Mouse (Mus musculus) hindbrain, embryonic 14.5 days (tissue): Measurements from ENCODE around the gene Susd4. TPM values are rescaled to one million over a fixed set of nuclear protein-coding genes. Genes with fewer than 3 reads are reported as not detected.

Source experiments
- ATAC-seq: fragments of 200-750 bp; cut with Nextera tagmentation; 2 replicates; pipeline ENCODE4 v1.8.0; 2017; ENCODE audit warnings: moderate number of reproducible peaks, mild to moderate bottlenecking, moderate TSS enrichment, moderate library complexity; ENCODE audit not compliant: low FRiP score
- DNase-seq: peaks from one replicate; pipeline ENCODE4 v3.0.0-alpha.2; 2015; ENCODE audit warnings: low spot score
- H3K27ac ChIP-seq: fragments of 300-500 bp; sonication (generic); 2 replicates; pipeline ENCODE4 v1.5.1; 2014; ENCODE audit warnings: mild to moderate bottlenecking, moderate library complexity
- H3K27me3 ChIP-seq: fragments of 300-500 bp; sonication (generic); 2 replicates; pipeline ENCODE4 v1.6.1; 2014; ENCODE audit warnings: mild to moderate bottlenecking, low read length, mixed read lengths; ENCODE audit not compliant: control insufficient read depth, insufficient read depth
- H3K36me3 ChIP-seq: fragments of 300-500 bp; sonication (generic); replicated peaks from 2 replicates; pipeline ENCODE4 v1.6.1; 2014; ENCODE audit not compliant: control insufficient read depth, insufficient read depth
- H3K4me1 ChIP-seq: fragments of 300-500 bp; sonication (generic); replicated peaks from 2 replicates; pipeline ENCODE4 v1.6.1; 2014; ENCODE audit warnings: antibody characterized with exemption, low read length, mixed read lengths; ENCODE audit not compliant: control insufficient read depth, insufficient read depth
- H3K4me2 ChIP-seq: fragments of 300-500 bp; sonication (generic); replicated peaks from 2 replicates; pipeline ENCODE4 v1.6.1; 2014; ENCODE audit warnings: mild to moderate bottlenecking, moderate library complexity
- H3K4me3 ChIP-seq: fragments of 300-500 bp; sonication (generic); replicated peaks from 2 replicates; pipeline ENCODE4 v1.5.1; 2014; ENCODE audit warnings: mild to moderate bottlenecking, low read length
- H3K9ac ChIP-seq: fragments of 300-500 bp; sonication (generic); 2 replicates; pipeline ENCODE4 v1.6.1; 2014
- H3K9me3 ChIP-seq: fragments of 300-500 bp; sonication (generic); 2 replicates; pipeline ENCODE4 v1.6.1; 2016; ENCODE audit warnings: low read length; ENCODE audit not compliant: control insufficient read depth
- WGBS: fragments of 180-500 bp; shearing (Covaris S2); extraction: QIAGEN DNeasy Blood & Tissue Kit; methylation state at CpG from one replicate; pipeline ENCODE4 v1.1.7; 2014; 5-methylcytosine and 5-hydroxymethylcytosine counted together
- polyA plus RNA-seq: library from polyadenylated mRNA; unstranded; fragments of >200 nt; fragmentation: Nextera tagmentation; extraction: Ambion mirVana; gene quantifications from 2 replicates; pipeline ENCODE4 v1.2.1, GENCODE M21; 2014

Gene Susd4
- polyA plus RNA-seq, 1 experiment from 2014 or later: 73.9 TPM

- Histone ChIP-seq H3K4me1 (peaks cover 15% of the 10 kb centered on the region), H3K27me3 (no peaks in the 10 kb centered on the region), H3K36me3 (peaks cover 6% of the 10 kb centered on the region; the same call in 1 of the 2 replicates), H3K9me3 (no peaks in the 10 kb centered on the region), H3K4me2 (no peak overlapping the region), H3K9ac (no peak overlapping the region), H3K4me3 (no peak overlapping the region), H3K27ac (no peak overlapping the region)
- WGBS: 76% methylated on average over 9 of the region's 9 CpGs
- no peak for ATAC-seq
- DNase-seq: no peak
These were observed 132.0 kb downstream of the Susd4 start for GRCm38 (mm10) chr1:182895698-182896097.

DNA sequence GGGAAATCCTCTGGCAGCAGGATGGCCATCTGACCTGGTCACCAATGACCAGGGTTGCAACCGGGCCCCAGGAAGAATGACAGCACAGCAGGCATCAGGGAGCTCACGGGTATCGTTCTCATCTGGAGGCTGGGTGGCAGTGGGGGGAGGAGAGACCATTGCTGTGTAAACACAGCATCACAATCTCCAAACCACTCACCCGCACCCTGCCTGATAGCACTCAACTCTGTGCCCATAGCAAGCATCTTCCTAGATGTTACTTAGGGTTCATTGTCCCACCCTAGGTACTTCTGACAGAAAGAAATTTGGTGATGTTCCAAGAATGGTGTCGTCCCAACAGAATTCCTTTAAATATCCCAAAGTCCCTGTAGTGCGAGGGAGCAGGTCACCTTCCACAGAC is 133.4 kb downstream of the Susd4 start:
- peak; percentile 37; the same call in 1 of the 2 replicates for ATAC-seq
- Histone ChIP-seq H3K36me3 (peaks cover 1% of the 10 kb centered on the region; the same call in 1 of the 2 replicates), H3K4me2 (no peak overlapping the region), H3K9ac (no peak overlapping the region), H3K4me3 (no peak overlapping the region), H3K4me1 (peaks cover 15% of the 10 kb centered on the region), H3K9me3 (no peaks in the 10 kb centered on the region), H3K27ac (peak overlapping the region; percentile 54; the same call in 1 of the 2 replicates), H3K27me3 (no peaks in the 10 kb centered on the region)
- WGBS: 65% methylated on average over 6 of the region's 6 CpGs
- no peak for DNase-seq

DNA sequence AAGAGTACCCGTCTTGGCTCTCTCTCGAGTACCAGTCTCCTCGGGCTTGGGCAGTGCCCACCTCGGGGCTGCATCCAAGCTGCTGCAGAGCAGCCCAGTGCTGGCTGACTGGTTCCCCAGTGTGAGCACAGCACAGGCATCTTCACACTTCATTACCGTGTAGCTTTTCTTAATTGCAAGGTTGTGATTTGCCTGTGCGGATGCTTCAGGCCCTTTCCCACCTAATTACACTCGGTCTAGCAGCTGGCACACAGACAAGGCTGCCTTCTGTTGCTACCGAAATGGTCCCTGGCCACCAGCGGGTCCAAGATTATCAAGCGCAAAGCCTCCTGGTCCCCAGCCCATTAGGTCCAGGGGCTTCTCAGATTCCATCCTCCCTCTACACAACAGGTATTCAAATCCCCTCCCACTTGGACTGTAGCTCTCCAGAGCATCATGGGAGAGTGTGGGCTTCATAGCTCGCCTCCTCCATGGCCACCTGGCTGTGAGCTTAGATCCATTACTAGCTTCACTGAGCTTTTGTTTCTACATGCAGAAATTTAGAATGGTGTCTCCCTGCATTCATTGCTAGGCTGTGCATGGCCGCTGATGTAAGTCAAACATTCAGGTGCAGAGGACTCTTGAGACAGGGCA is 134.0 kb downstream of the Susd4 start:
- peaks cover 15% of the 10 kb centered on the region for H3K4me1 ChIP-seq
- no peaks in the 10 kb centered on the region for H3K27me3 ChIP-seq
- no peak overlapping the region for H3K4me3 ChIP-seq
- no peak overlapping the region for H3K9ac ChIP-seq
- peak; percentile 78; the same call in 1 of the 2 replicates for ATAC-seq
- H3K36me3 ChIP-seq: no peaks in the 10 kb centered on the region; the same call in 1 of the 2 replicates
- peak; percentile 65 for DNase-seq
- 51% methylated on average over 12 of the region's 12 CpGs for WGBS
- no peaks in the 10 kb centered on the region for H3K9me3 ChIP-seq
- no peak overlapping the region for H3K4me2 ChIP-seq
- H3K27ac ChIP-seq: peak overlapping the region; percentile 54

GRCm38 (mm10) chr1:182902095-182902494 is 138.4 kb downstream of the Susd4 start:
- 0 out of 2 replicates have a peak, but pooled peaks have one; percentile 24 for ATAC-seq
- no peak overlapping the region for H3K9ac ChIP-seq
- no peak for DNase-seq

DNA sequence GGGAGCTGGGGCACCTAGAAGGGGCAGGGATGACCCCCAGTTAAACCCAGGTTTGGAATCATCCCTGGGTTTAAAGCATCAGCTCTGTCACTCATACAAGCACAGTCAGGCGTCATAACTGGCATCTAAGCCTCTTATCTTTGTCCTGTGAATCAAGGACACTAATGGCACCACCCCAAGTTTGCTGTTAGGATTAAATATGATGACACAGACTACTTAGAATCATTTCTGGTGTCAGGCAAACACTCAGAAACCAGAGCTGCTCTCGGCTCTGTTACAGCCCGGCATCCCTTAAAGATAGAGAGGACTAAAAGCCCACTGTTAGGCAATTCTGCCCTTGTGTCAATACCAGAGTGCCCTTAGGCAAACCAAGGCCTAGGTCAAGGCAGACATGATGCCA is 139.2 kb downstream of the Susd4 start:
- DNase-seq (no peak), ATAC-seq (no peak)
- Histone ChIP-seq H3K4me2 (no peak overlapping the region), H3K27me3 (no peaks in the 10 kb centered on the region), H3K27ac (no peak overlapping the region), H3K9me3 (no peaks in the 10 kb centered on the region), H3K4me3 (no peak overlapping the region), H3K4me1 (peaks cover 8% of the 10 kb centered on the region), H3K9ac (no peak overlapping the region), H3K36me3 (no peaks in the 10 kb centered on the region)
- 90% methylated on average over 3 of the region's 3 CpGs for WGBS

More at GRCm38 (mm10) chr1:182902095-182902494, 138.4 kb downstream of the Susd4 start:
- H3K9me3 ChIP-seq: no peaks in the 10 kb centered on the region
- peaks cover 11% of the 10 kb centered on the region for H3K4me1 ChIP-seq
- no peak overlapping the region for H3K4me3 ChIP-seq
- WGBS: 52% methylated on average over 5 of the region's 5 CpGs
- H3K27me3 ChIP-seq: no peaks in the 10 kb centered on the region
- H3K36me3 ChIP-seq: no peaks in the 10 kb centered on the region
- no peak overlapping the region for H3K4me2 ChIP-seq
- 0 out of 2 replicates have a peak overlapping the region, but pooled peaks have one; percentile 36 for H3K27ac ChIP-seq

- no peaks in the 10 kb centered on the region for H3K27me3 ChIP-seq
- H3K9me3 ChIP-seq: no peaks in the 10 kb centered on the region
- WGBS: 82% methylated on average over 3 of the region's 3 CpGs
- H3K4me3 ChIP-seq: no peak overlapping the region
- H3K36me3 ChIP-seq: no peaks in the 10 kb centered on the region
- no peak for ATAC-seq
- peaks cover 17% of the 10 kb centered on the region for H3K4me1 ChIP-seq
- no peak for DNase-seq
- no peak overlapping the region for H3K4me2 ChIP-seq
- H3K27ac ChIP-seq: no peak overlapping the region
- H3K9ac ChIP-seq: no peak overlapping the region
These were observed 142.0 kb downstream of the Susd4 start for GRCm38 (mm10) chr1:182905669-182906068.

GRCm38 (mm10) chr1:182908050-182909036 is 144.7 kb downstream of the Susd4 start:
- 16% methylated on average over 13 of the region's 14 CpGs for WGBS
- no peaks in the 10 kb centered on the region for H3K36me3 ChIP-seq
- H3K9ac ChIP-seq: no peak overlapping the region
- H3K27me3 ChIP-seq: no peaks in the 10 kb centered on the region
- 0 out of 2 replicates have a peak, but pooled peaks cover 6% of the 10 kb centered on the region for H3K9me3 ChIP-seq
- DNase-seq (peak; percentile 74), ATAC-seq (peak; percentile 81)
- no peak overlapping the region for H3K4me3 ChIP-seq
- peaks cover 17% of the 10 kb centered on the region; the same call in 1 of the 2 replicates for H3K4me1 ChIP-seq
- no peak overlapping the region for H3K27ac ChIP-seq
- H3K4me2 ChIP-seq: no peak overlapping the region; the same call in 1 of the 2 replicates

- ATAC-seq (no peak), DNase-seq (no peak)
- WGBS: 55% methylated on average over 3 of the region's 3 CpGs
- Histone ChIP-seq H3K9me3 (0 out of 2 replicates have a peak, but pooled peaks cover 6% of the 10 kb centered on the region), H3K36me3 (no peaks in the 10 kb centered on the region), H3K4me2 (no peak overlapping the region), H3K4me3 (no peak overlapping the region), H3K27ac (no peak overlapping the region), H3K27me3 (no peaks in the 10 kb centered on the region), H3K4me1 (peaks cover 17% of the 10 kb centered on the region; the same call in 1 of the 2 replicates), H3K9ac (no peak overlapping the region)
These were observed 145.4 kb downstream of the Susd4 start for GRCm38 (mm10) chr1:182909066-182909465.

- 82% methylated on average over 5 of the region's 5 CpGs for WGBS
- ATAC-seq (no peak), DNase-seq (no peak)
- Histone ChIP-seq H3K4me2 (no peak overlapping the region), H3K36me3 (no peaks in the 10 kb centered on the region), H3K9ac (no peak overlapping the region), H3K9me3 (0 out of 2 replicates have a peak, but pooled peaks cover 6% of the 10 kb centered on the region), H3K4me3 (no peak overlapping the region), H3K27me3 (no peaks in the 10 kb centered on the region), H3K27ac (no peak overlapping the region), H3K4me1 (peaks cover 17% of the 10 kb centered on the region; the same call in 1 of the 2 replicates)
These were observed 145.9 kb downstream of the Susd4 start for GRCm38 (mm10) chr1:182909596-182909995.
